In the genomic region with DNA sequence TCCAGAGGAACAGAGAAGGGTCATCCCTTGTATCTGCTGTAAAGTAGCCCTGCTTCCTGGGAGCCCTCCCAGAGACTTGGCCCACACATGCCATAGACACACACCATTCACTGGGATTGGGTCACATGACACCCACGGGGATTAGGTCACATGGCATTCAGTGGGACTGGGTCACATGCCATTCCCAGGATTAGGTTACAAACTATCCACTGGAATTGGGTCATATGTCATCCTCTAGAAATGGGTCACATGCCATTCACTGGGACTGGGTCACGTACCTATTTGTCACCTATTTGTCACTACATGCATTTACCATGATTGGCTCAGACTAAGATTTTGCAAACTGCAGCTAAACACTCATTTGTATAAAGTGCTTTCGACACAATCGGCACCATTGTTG, we compare ENCODE assay signal across 14 mouse cellular contexts.
"Had no signal": no experiment of that assay in that cellular context is flagged by ENCODE, and none has a peak within 500 bp of the region (broad histone marks: within the 10 kb centered on the region; RNA-seq: fewer than 3 reads in every experiment).

No protein-coding gene starts in this region.

- H3K9ac ChIP-seq: limb, embryonic 12.5 days; liver, embryonic 14.5 days; midbrain, embryonic 15.5 days had no signal

- H3K4me3 ChIP-seq: limb, embryonic 12.5 days; midbrain, embryonic 15.5 days had no signal

- DNase-seq: kidney, postnatal 10 days; kidney, postnatal 4 days; liver; lung, adult 2 months; lung, postnatal 36 days; spleen, adult 18-20 months; thymus, adult 18-20 months; thymus, postnatal 14 days had no signal

- H3K27ac ChIP-seq: layer of hippocampus, adult 2 months; limb, embryonic 12.5 days; liver, embryonic 14.5 days; midbrain, embryonic 15.5 days had no signal

- H3K27me3 ChIP-seq: limb, embryonic 12.5 days; midbrain, embryonic 15.5 days had no signal

- H3K9me3 ChIP-seq: limb, embryonic 12.5 days; midbrain, embryonic 15.5 days had no signal

- ATAC-seq: lung, postnatal 0 days had no signal

- H3K4me2 ChIP-seq: limb, embryonic 12.5 days; midbrain, embryonic 11.5 days; midbrain, embryonic 15.5 days had no signal

- H3K36me3 ChIP-seq: limb, embryonic 12.5 days; midbrain, embryonic 15.5 days had no signal
